Mouse (Mus musculus) heart, embryonic 15.5 days (tissue): ENCODE measurements at regions not wholly inside any gene's neighbourhood (a gene's known extent, or its start where the extent isn't known, plus 50 kb on each side); places are given as distances from the start of the nearest gene placed in this dataset.
"Not testable (repeated sequence)": the region's sequence is repeated elsewhere in the genome, so short reads cannot be mapped to it uniquely, and the experiment has no call there.

ENCODE experiments used
- ATAC-seq: fragments of 200-750 bp; cut with Nextera tagmentation; replicated peaks from 2 replicates; pipeline ENCODE4 v1.8.0; 2017; ENCODE audit warnings: low read depth, moderate TSS enrichment; ENCODE audit not compliant: insufficient number of reproducible peaks, insufficient read depth, low FRiP score
- H3K27ac ChIP-seq: fragments of 300-500 bp; sonication (generic); 2 replicates; pipeline ENCODE4 v1.5.1; 2015; ENCODE audit warnings: mild to moderate bottlenecking, inconsistent platforms
- H3K27me3 ChIP-seq: fragments of 300-500 bp; sonication (generic); 2 replicates; pipeline ENCODE4 v1.6.1; 2015; ENCODE audit warnings: inconsistent platforms
- H3K36me3 ChIP-seq: fragments of 300-500 bp; sonication (generic); 2 replicates; pipeline ENCODE4 v1.6.1; 2015; ENCODE audit warnings: mild to moderate bottlenecking, inconsistent platforms
- H3K4me1 ChIP-seq: fragments of 300-500 bp; sonication (generic); replicated peaks from 2 replicates; pipeline ENCODE4 v1.6.1; 2015; ENCODE audit warnings: inconsistent platforms
- H3K4me2 ChIP-seq: fragments of 300-500 bp; sonication (generic); 2 replicates; pipeline ENCODE4 v1.6.1; 2015; ENCODE audit warnings: inconsistent platforms, mild to moderate bottlenecking, moderate library complexity
- H3K4me3 ChIP-seq: fragments of 300-500 bp; sonication (generic); 2 replicates; pipeline ENCODE4 v1.5.1; 2015; ENCODE audit warnings: mild to moderate bottlenecking, inconsistent platforms
- H3K9ac ChIP-seq: fragments of 300-500 bp; sonication (generic); 2 replicates; pipeline ENCODE4 v1.6.1; 2015; ENCODE audit warnings: mild to moderate bottlenecking, inconsistent platforms
- H3K9me3 ChIP-seq: fragments of 300-500 bp; sonication (generic); replicated peaks from 2 replicates; pipeline ENCODE4 v1.6.1; 2016; ENCODE audit warnings: inconsistent platforms
- WGBS: fragments of 180-500 bp; shearing (Covaris S2); methylation state at CpG from one replicate; pipeline ENCODE4 v1.1.7; 2015; ENCODE audit warnings: mixed read lengths; 5-methylcytosine and 5-hydroxymethylcytosine counted together

DNA sequence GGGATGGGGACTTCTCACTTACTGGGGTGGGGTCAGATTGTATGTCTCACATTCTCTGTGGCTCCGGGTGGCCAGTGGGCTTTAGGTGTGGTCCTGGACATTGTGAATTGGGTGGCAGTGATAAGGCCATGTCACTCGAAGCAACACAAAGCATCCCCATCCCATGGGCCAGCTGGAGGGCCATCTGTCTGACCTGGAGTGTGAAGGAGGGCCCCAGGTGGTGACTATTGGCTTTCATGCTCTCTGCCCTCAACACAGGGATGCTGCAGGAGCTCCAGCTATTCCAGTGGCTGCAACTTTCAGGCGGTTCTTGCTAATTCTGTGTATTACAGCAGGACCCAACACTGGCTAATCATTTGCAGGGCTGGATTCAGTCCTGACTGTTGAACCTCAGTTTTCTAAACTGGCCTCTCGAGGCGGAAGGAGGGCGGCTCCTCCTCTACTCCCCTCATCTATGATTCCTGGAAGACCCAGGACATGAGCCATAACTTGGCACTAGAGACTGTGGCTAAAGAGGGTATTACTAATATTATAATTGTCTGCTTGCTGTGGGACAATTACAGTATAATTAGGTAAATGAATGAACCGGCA, 64.1 kb downstream of the 9530068E07Rik start:
- WGBS: 65% methylated on average over 7 of the region's 7 CpGs
- Histone ChIP-seq H3K27ac (no peak overlapping the region), H3K4me1 (0 out of 2 replicates have a peak, but pooled peaks cover 3% of the 10 kb centered on the region), H3K36me3 (no peaks in the 10 kb centered on the region), H3K27me3 (no peaks in the 10 kb centered on the region), H3K9me3 (no peaks in the 10 kb centered on the region), H3K4me3 (no peak overlapping the region), H3K9ac (no peak overlapping the region), H3K4me2 (no peak overlapping the region)
- ATAC-seq: no peak

DNA sequence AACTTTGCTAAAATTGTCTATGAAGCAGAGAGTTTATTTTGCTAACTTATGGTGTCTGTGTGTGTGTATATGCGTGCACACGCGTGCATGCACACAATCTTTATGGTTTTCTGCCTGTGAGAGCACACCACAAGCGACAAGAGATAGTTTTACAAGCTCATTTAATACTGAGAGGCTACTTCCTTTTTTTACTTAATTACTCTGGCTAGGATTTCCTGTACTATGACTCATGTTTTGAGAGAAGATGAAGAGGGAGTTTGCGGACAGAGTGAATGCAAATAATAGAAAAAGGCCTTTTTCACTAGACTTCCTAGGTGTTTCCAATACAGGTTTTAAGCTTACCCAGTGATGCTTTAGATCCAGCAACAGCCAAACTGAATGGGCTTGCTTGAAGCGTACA, 74.9 kb downstream of the 9530068E07Rik start:
- 74% methylated on average over 6 of the region's 6 CpGs for WGBS
- H3K36me3 ChIP-seq, H3K9ac ChIP-seq, H3K4me1 ChIP-seq, H3K27ac ChIP-seq, H3K4me3 ChIP-seq, ATAC-seq, H3K27me3 ChIP-seq, H3K9me3 ChIP-seq, H3K4me2 ChIP-seq: not testable (repeated sequence)

DNA sequence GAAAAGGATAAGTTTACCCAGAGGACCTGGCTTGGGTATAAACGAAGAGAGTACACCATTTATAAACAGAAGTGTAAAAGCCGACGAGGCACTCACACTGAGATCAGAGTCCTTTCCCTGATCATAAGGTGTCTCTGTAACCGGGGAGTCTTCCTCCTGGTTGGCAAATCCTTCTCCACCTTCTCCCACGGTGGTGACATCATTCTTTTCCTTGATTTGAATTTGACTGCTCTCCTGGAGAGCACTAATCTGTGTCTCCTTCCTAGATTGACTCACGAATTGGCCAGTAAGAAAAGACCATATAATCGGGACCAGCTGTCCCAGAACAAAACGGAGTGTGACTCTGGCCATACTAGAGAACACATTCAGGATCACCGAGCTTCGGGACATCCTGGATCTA, 83.9 kb downstream of the 9530068E07Rik start:
- ATAC-seq, H3K4me2 ChIP-seq: not testable (repeated sequence)
- 56% methylated on average over 10 of the region's 10 CpGs for WGBS

DNA sequence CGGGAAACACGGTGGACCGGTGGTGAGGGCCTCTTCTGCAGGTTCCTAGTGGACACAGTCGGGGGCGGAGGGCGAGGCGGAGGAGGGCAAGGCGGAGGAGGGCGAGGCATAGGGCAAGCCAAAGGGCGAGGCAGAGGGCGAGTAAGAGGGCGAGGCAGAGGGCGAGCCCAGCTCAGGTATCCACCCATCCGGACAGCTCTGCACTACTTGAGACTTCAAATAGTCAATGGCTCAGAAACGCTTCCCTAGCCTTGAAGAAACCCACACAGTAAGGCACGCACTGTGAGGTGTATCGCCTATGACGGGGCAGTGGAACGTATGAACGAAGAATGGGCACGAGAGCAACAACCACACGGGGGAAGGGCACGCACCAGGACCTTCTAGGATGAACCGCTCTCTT, 84.5 kb downstream of the 9530068E07Rik start:
- not testable (repeated sequence) for H3K27ac ChIP-seq, H3K4me1 ChIP-seq, ATAC-seq, H3K9ac ChIP-seq, H3K9me3 ChIP-seq, H3K4me3 ChIP-seq, H3K27me3 ChIP-seq, H3K4me2 ChIP-seq, H3K36me3 ChIP-seq
- 83% methylated on average over 24 of the region's 24 CpGs for WGBS

More for the DNA sequence above, 83.9 kb downstream of the 9530068E07Rik start:
- not testable (repeated sequence) for H3K27ac ChIP-seq, H3K9me3 ChIP-seq, H3K4me1 ChIP-seq, H3K36me3 ChIP-seq, H3K27me3 ChIP-seq, H3K9ac ChIP-seq, H3K4me3 ChIP-seq

DNA sequence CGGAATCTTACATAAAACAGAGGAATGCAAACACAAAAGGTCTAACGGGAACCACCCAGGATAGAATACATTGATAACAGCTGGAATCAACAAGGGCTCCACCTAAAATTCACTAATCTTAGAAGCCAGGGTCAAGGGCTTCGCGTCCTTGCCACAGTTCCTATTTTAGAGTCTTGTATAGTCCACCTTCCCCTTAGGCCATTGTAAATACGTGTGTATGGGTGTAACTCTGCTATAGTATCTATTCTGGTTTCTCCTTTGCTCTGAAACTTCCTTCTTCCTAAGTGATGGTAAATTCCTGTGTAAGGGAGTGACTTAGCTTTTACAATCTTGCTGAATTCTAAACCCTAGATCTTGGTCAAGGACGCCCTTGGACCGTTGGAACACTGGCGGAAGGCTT, 87.3 kb downstream of the 9530068E07Rik start:
- 77% methylated on average over 6 of the region's 8 CpGs for WGBS
- not testable (repeated sequence) for H3K4me1 ChIP-seq, H3K36me3 ChIP-seq, H3K9me3 ChIP-seq, H3K27me3 ChIP-seq, H3K9ac ChIP-seq, ATAC-seq, H3K4me3 ChIP-seq, H3K27ac ChIP-seq, H3K4me2 ChIP-seq

DNA sequence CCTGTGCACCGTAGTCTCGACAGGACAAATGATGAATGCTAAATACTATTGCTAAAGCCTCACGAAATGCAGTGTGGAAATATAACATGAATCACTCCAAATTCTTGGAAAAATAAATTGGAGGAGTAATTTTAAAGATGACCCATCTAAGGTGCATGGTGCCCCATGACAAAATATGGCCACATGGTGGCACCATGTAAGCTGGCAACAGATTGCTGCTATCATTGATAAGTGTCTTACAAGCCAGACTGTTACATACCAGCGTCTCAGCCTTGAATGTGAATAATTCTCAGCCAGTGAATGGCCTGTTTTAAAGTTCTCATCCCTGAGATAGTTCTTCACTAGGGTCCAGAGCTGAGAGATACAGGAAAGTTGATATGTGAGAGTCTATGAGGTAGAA, 92.3 kb downstream of the 9530068E07Rik start:
- not testable (repeated sequence) for ATAC-seq, H3K27me3 ChIP-seq, H3K9me3 ChIP-seq, H3K36me3 ChIP-seq, H3K27ac ChIP-seq, H3K4me3 ChIP-seq, H3K4me1 ChIP-seq, H3K9ac ChIP-seq, H3K4me2 ChIP-seq
- 65% methylated on average over 4 of the region's 4 CpGs for WGBS

DNA sequence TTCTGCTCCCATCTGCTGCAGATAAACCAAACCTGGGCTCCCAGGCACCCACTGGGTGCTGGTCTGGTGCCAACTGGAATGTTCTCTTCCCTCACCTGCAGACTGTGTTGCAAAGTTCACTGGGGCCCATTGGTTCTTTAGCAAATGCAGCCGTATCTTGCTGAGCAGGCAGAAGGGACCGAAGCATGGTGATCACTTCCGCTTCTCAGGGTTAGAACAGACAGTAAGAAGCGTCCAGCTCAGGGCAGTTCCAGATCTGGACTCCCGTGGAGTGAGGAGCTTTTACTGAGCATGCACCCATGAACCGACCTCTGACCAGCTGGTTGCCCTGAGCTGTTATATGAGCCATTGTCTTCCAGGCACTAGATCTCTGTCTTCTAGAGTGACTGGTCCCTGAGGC, 97.1 kb downstream of the 9530068E07Rik start:
- H3K9me3 ChIP-seq: no peaks in the 10 kb centered on the region
- H3K4me2 ChIP-seq: no peak overlapping the region
- no peak for ATAC-seq
- H3K27ac ChIP-seq: no peak overlapping the region
- H3K36me3 ChIP-seq: no peaks in the 10 kb centered on the region
- no peak overlapping the region for H3K9ac ChIP-seq
- WGBS: 83% methylated on average over 6 of the region's 6 CpGs
- H3K4me1 ChIP-seq: no peaks in the 10 kb centered on the region
- H3K27me3 ChIP-seq: no peaks in the 10 kb centered on the region
- no peak overlapping the region for H3K4me3 ChIP-seq

DNA sequence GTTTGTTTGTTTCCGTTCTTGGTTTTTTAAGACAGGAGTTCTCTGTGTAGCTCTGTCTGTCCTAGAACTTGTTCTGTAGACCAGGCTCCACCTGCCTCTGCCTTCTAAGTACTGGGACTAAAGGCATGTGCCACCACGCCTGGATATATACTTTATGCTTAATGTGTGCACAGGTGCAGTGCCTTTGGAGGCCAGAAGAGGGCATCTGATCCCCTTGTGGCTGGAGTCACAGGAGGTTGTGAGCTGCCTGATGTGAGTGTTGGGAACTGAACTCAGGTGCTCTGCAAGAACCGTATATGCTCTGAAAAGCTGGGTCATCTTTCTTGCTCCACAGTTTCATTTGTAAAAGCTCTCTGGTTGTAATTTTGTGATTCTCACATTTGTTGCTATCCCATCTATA, 100.7 kb downstream of the 9530068E07Rik start:
- H3K9ac ChIP-seq: no peak overlapping the region
- WGBS: 88% methylated on average over 3 of the region's 3 CpGs
- H3K27ac ChIP-seq: no peak overlapping the region
- H3K27me3 ChIP-seq: no peaks in the 10 kb centered on the region
- H3K4me2 ChIP-seq: no peak overlapping the region
- no peak for ATAC-seq
- H3K4me1 ChIP-seq: no peaks in the 10 kb centered on the region
- H3K4me3 ChIP-seq: no peak overlapping the region
- H3K36me3 ChIP-seq: no peaks in the 10 kb centered on the region
- no peaks in the 10 kb centered on the region for H3K9me3 ChIP-seq

DNA sequence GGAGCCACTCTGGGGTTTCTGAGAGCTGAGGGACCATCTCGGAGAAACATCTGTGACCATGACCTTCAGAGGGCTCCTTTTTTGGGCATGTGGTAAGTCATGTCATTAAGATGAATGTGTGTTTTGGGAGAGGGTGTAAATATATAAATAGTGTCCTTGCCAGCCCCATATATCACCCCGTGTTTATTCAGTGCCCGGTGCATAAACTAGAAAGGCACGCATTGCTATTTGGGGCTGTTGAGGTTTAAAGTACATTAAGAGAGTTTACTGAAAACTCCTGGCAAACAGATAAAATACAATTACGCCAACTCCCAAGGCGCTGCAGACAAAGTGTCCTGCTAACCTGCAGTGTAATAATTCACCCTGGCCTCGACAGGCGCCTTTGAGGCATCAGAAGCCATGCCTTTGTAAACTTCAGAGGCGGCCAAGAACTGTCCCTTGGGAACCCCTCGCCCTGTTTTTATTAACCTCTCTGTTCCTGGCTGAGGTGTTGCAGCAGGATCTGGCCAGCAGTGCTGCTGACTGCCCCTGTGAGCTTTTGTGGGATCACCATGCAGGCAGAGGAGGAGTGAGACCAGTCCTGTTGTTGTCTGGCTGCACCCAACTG, 106.6 kb downstream of the 9530068E07Rik start:
- no peak overlapping the region for H3K9ac ChIP-seq
- 61% methylated on average over 10 of the region's 10 CpGs for WGBS
- no peak for ATAC-seq

DNA sequence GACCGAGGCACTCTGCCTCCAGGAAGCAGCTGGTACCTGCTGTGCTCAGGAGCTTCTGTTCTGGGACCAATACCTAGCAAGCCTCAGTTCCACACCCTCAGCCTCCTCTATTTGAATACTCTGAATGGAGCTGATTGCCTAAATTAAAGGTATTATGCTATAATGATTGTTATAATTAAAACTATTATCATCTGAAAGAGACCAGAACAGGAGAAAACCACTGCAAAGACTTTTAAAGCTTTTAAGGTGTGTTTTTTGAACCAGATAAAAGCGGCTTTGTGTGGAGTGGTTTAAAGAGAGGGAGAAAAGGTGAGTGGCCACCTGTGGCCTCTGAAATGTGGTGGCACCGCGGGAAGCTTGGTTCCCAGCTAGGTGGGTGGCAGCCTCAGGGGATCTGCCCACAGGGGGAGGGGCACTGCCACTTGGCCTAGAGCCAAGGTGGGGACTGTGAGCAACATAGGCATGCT, 115.6 kb downstream of the 9530068E07Rik start:
- Histone ChIP-seq H3K9ac (no peak overlapping the region), H3K27ac (no peak overlapping the region), H3K9me3 (no peaks in the 10 kb centered on the region), H3K36me3 (no peaks in the 10 kb centered on the region), H3K4me2 (no peak overlapping the region), H3K4me1 (no peaks in the 10 kb centered on the region; the same call in 1 of the 2 replicates), H3K4me3 (no peak overlapping the region), H3K27me3 (no peaks in the 10 kb centered on the region)
- WGBS: 48% methylated on average over 4 of the region's 4 CpGs
- no peak for ATAC-seq

More for the DNA sequence above, 106.6 kb downstream of the 9530068E07Rik start:
- no peak overlapping the region for H3K27ac ChIP-seq
- H3K4me3 ChIP-seq: no peak overlapping the region
- no peaks in the 10 kb centered on the region for H3K4me1 ChIP-seq
- no peaks in the 10 kb centered on the region for H3K36me3 ChIP-seq
- no peak overlapping the region for H3K4me2 ChIP-seq
- no peaks in the 10 kb centered on the region for H3K9me3 ChIP-seq
- H3K27me3 ChIP-seq: no peaks in the 10 kb centered on the region

DNA sequence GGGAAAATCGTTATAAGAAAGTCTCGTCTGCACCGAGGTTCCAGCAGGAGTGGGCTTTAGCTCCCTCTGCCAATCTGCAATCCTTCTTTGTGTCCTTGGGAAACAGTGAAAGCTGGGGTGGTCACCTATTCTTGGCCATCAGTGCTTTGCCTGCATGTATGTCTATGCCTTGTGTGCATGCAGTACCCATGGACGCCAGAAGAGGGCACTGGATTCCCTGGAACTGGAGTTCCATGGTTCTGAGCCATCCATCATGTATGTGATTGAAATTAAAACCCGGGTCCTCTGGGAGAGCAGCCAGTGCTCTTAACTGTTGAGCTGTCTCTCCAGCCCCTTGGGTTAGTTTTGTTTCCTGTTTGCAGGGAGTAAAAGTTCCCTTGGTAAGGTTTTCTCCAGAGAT, 121.1 kb downstream of the 9530068E07Rik start:
- Histone ChIP-seq H3K9me3 (no peaks in the 10 kb centered on the region), H3K4me2 (no peak overlapping the region), H3K9ac (no peak overlapping the region), H3K27me3 (no peaks in the 10 kb centered on the region), H3K4me1 (no peaks in the 10 kb centered on the region; the same call in 1 of the 2 replicates), H3K27ac (no peak overlapping the region), H3K36me3 (no peaks in the 10 kb centered on the region), H3K4me3 (no peak overlapping the region)
- WGBS: 71% methylated on average over 5 of the region's 5 CpGs
- ATAC-seq: no peak

DNA sequence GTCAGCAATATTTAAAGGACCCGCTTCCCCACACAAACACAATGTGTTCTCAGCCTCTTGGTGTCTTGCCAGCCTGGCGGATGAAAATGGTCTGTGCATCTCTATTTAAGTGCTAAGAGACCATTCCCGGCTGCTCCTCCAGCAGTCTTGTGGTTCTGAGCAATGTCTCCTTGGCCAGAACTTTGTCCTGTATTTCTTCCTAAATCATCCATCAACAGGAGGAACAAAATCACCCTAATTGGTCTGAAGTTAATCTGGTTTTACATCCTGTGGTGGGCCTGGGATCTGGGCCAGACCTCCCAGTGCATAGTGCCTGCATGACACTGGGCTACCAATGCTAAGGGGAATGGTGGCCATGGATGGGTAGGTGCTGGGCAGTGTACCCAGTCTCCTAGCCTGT, 123.6 kb downstream of the 9530068E07Rik start:
- Histone ChIP-seq H3K9ac (no peak overlapping the region), H3K27ac (no peak overlapping the region), H3K4me3 (no peak overlapping the region), H3K9me3 (no peaks in the 10 kb centered on the region), H3K27me3 (no peaks in the 10 kb centered on the region), H3K36me3 (no peaks in the 10 kb centered on the region), H3K4me2 (no peak overlapping the region), H3K4me1 (no peaks in the 10 kb centered on the region; the same call in 1 of the 2 replicates)
- ATAC-seq: no peak
- 65% methylated on average over 3 of the region's 3 CpGs for WGBS
